Mouse (Mus musculus) stomach, embryonic 15.5 days (tissue): Measurements from ENCODE around the gene Kank4. TPM values are rescaled to one million over a fixed set of nuclear protein-coding genes. Genes with fewer than 3 reads are reported as not detected.

Experiments
- ATAC-seq: fragments of 200-750 bp; cut with Nextera tagmentation; 2 replicates; pipeline ENCODE4 v1.8.0; 2017; ENCODE audit warnings: low read depth, moderate number of reproducible peaks, moderate TSS enrichment; ENCODE audit not compliant: insufficient read depth, low FRiP score
- H3K27ac ChIP-seq: fragments of 300-500 bp; sonication (generic); 2 replicates; pipeline ENCODE4 v1.5.1; 2015; ENCODE audit warnings: mild to moderate bottlenecking, inconsistent platforms
- H3K27me3 ChIP-seq: fragments of 300-500 bp; sonication (generic); replicated peaks from 2 replicates; pipeline ENCODE4 v1.6.1; 2015; ENCODE audit warnings: inconsistent platforms
- H3K36me3 ChIP-seq: fragments of 300-500 bp; sonication (generic); 2 replicates; pipeline ENCODE4 v1.6.1; 2015; ENCODE audit warnings: inconsistent platforms
- H3K4me1 ChIP-seq: fragments of 300-500 bp; sonication (generic); 2 replicates; pipeline ENCODE4 v1.6.1; 2015; ENCODE audit warnings: inconsistent platforms
- H3K4me2 ChIP-seq: fragments of 300-500 bp; sonication (generic); 2 replicates; pipeline ENCODE4 v1.6.1; 2015; ENCODE audit warnings: mild to moderate bottlenecking, inconsistent platforms
- H3K4me3 ChIP-seq: fragments of 300-500 bp; sonication (generic); replicated peaks from 2 replicates; pipeline ENCODE4 v1.5.1; 2015; ENCODE audit warnings: inconsistent platforms
- H3K9ac ChIP-seq: fragments of 300-500 bp; sonication (generic); 2 replicates; pipeline ENCODE4 v1.6.1; 2015; ENCODE audit warnings: inconsistent platforms
- H3K9me3 ChIP-seq: fragments of 300-500 bp; sonication (generic); 2 replicates; pipeline ENCODE4 v1.6.1; 2016; ENCODE audit warnings: inconsistent platforms
- WGBS: fragments of 180-500 bp; shearing (Covaris S2); methylation state at CpG from one replicate; pipeline ENCODE4 v1.1.7; 2015; 5-methylcytosine and 5-hydroxymethylcytosine counted together
- polyA plus RNA-seq: library from polyadenylated mRNA; unstranded; fragments of >200 nt; fragmentation: Nextera tagmentation; extraction: Ambion mirVana; gene quantifications from 2 replicates; pipeline ENCODE4 v1.2.1, GENCODE M21; 2015

The Kank4 gene
- polyA plus RNA-seq, 1 experiment from 2014 or later = 1.7 TPM

GRCm38 (mm10) chr4:98793486-98793885 is 23.9 kb downstream of the Kank4 start:
- peaks cover 21% of the 10 kb centered on the region for H3K4me1 ChIP-seq
- H3K9ac ChIP-seq = no peak overlapping the region
- WGBS = 88% methylated on average over 9 of the region's 9 CpGs

GRCm38 (mm10) chr4:98790721-98791120 is 26.6 kb downstream of the Kank4 start:
- WGBS = 48% methylated on average over 1 of the region's 1 CpGs
- H3K4me2 ChIP-seq = no peak overlapping the region
- no peak for ATAC-seq
- no peaks in the 10 kb centered on the region for H3K36me3 ChIP-seq
- no peak overlapping the region for H3K27ac ChIP-seq
- no peak overlapping the region for H3K4me3 ChIP-seq
- no peak overlapping the region for H3K9ac ChIP-seq
- no peaks in the 10 kb centered on the region for H3K9me3 ChIP-seq
- no peaks in the 10 kb centered on the region for H3K27me3 ChIP-seq
- peaks cover 10% of the 10 kb centered on the region for H3K4me1 ChIP-seq

More at GRCm38 (mm10) chr4:98793486-98793885, 23.9 kb downstream of the Kank4 start:
- Histone ChIP-seq H3K36me3 (no peaks in the 10 kb centered on the region), H3K27me3 (no peaks in the 10 kb centered on the region), H3K4me3 (no peak overlapping the region), H3K4me2 (no peak overlapping the region), H3K27ac (no peak overlapping the region), H3K9me3 (no peaks in the 10 kb centered on the region)
- no peak for ATAC-seq

GRCm38 (mm10) chr4:98789861-98790311 is 27.5 kb downstream of the Kank4 start:
- Histone ChIP-seq H3K27ac (peak overlapping the region; percentile 60), H3K4me1 (peaks cover 10% of the 10 kb centered on the region), H3K9me3 (no peaks in the 10 kb centered on the region), H3K36me3 (no peaks in the 10 kb centered on the region), H3K4me3 (peak overlapping the region; percentile 19), H3K27me3 (no peaks in the 10 kb centered on the region), H3K9ac (no peak overlapping the region), H3K4me2 (peak overlapping the region; percentile 51)
- 4% methylated on average over 10 of the region's 10 CpGs for WGBS
- peak; percentile 21; the same call in 1 of the 2 replicates for ATAC-seq

GRCm38 (mm10) chr4:98789133-98789765 is 28.1 kb downstream of the Kank4 start:
- Histone ChIP-seq H3K27me3 (no peaks in the 10 kb centered on the region), H3K27ac (peak overlapping the region; percentile 60), H3K4me1 (peaks cover 10% of the 10 kb centered on the region), H3K9ac (no peak overlapping the region), H3K9me3 (no peaks in the 10 kb centered on the region), H3K4me2 (peak overlapping the region; percentile 51), H3K4me3 (peak overlapping the region; percentile 19), H3K36me3 (no peaks in the 10 kb centered on the region)
- ATAC-seq = no peak
- WGBS = 42% methylated on average over 7 of the region's 7 CpGs

- 55% methylated on average over 3 of the region's 3 CpGs for WGBS
- peaks cover 10% of the 10 kb centered on the region for H3K4me1 ChIP-seq
- H3K27ac ChIP-seq = no peak overlapping the region
- H3K9me3 ChIP-seq = no peaks in the 10 kb centered on the region
- no peak for ATAC-seq
- H3K36me3 ChIP-seq = no peaks in the 10 kb centered on the region
- H3K4me3 ChIP-seq = no peak overlapping the region
- H3K4me2 ChIP-seq = no peak overlapping the region
- no peaks in the 10 kb centered on the region for H3K27me3 ChIP-seq
- no peak overlapping the region for H3K9ac ChIP-seq
These were observed 31.1 kb downstream of the Kank4 start for GRCm38 (mm10) chr4:98786281-98786680.

GRCm38 (mm10) chr4:98785851-98786250 is 31.5 kb downstream of the Kank4 start:
- no peaks in the 10 kb centered on the region for H3K9me3 ChIP-seq
- no peak overlapping the region for H3K9ac ChIP-seq
- H3K4me3 ChIP-seq = no peak overlapping the region
- WGBS = 42% methylated on average over 8 of the region's 8 CpGs
- peaks cover 10% of the 10 kb centered on the region for H3K4me1 ChIP-seq
- H3K4me2 ChIP-seq = no peak overlapping the region
- no peak for ATAC-seq
- H3K27ac ChIP-seq = no peak overlapping the region
- H3K36me3 ChIP-seq = no peaks in the 10 kb centered on the region
- H3K27me3 ChIP-seq = no peaks in the 10 kb centered on the region

- 29% methylated on average over 16 of the region's 16 CpGs for WGBS
- H3K4me2 ChIP-seq = no peak overlapping the region; the same call in 1 of the 2 replicates
- no peak overlapping the region for H3K27ac ChIP-seq
- peak; percentile 43; the same call in 1 of the 2 replicates for ATAC-seq
- H3K27me3 ChIP-seq = no peaks in the 10 kb centered on the region
- H3K9me3 ChIP-seq = no peaks in the 10 kb centered on the region
- no peaks in the 10 kb centered on the region for H3K36me3 ChIP-seq
- H3K4me1 ChIP-seq = peaks cover 3% of the 10 kb centered on the region; the same call in 1 of the 2 replicates
- H3K9ac ChIP-seq = no peak overlapping the region
- no peak overlapping the region for H3K4me3 ChIP-seq
These were observed 39.1 kb downstream of the Kank4 start for GRCm38 (mm10) chr4:98778219-98778618.

GRCm38 (mm10) chr4:98777464-98777863 is 39.9 kb downstream of the Kank4 start:
- H3K4me1 ChIP-seq = peaks cover 3% of the 10 kb centered on the region; the same call in 1 of the 2 replicates
- no peak overlapping the region for H3K9ac ChIP-seq
- no peaks in the 10 kb centered on the region for H3K27me3 ChIP-seq
- no peak for ATAC-seq
- H3K9me3 ChIP-seq = no peaks in the 10 kb centered on the region
- H3K4me2 ChIP-seq = no peak overlapping the region
- no peaks in the 10 kb centered on the region for H3K36me3 ChIP-seq
- H3K4me3 ChIP-seq = no peak overlapping the region
- WGBS = 68% methylated on average over 6 of the region's 6 CpGs
- no peak overlapping the region for H3K27ac ChIP-seq

- H3K4me2 ChIP-seq = no peak overlapping the region
- no peaks in the 10 kb centered on the region for H3K27me3 ChIP-seq
- H3K36me3 ChIP-seq = no peaks in the 10 kb centered on the region
- 88% methylated on average over 10 of the region's 10 CpGs for WGBS
- no peaks in the 10 kb centered on the region for H3K9me3 ChIP-seq
- H3K4me3 ChIP-seq = no peak overlapping the region
- peaks cover 3% of the 10 kb centered on the region; the same call in 1 of the 2 replicates for H3K4me1 ChIP-seq
- H3K9ac ChIP-seq = no peak overlapping the region
- ATAC-seq = no peak
- H3K27ac ChIP-seq = no peak overlapping the region
These were observed 40.5 kb downstream of the Kank4 start for GRCm38 (mm10) chr4:98776721-98777427.

- no peaks in the 10 kb centered on the region for H3K27me3 ChIP-seq
- no peak for ATAC-seq
- H3K4me2 ChIP-seq = no peak overlapping the region
- 92% methylated on average over 5 of the region's 5 CpGs for WGBS
- H3K9ac ChIP-seq = no peak overlapping the region
- no peak overlapping the region for H3K4me3 ChIP-seq
- H3K9me3 ChIP-seq = no peaks in the 10 kb centered on the region
- peaks cover 3% of the 10 kb centered on the region; the same call in 1 of the 2 replicates for H3K4me1 ChIP-seq
- H3K27ac ChIP-seq = no peak overlapping the region
- 0 out of 2 replicates have a peak, but pooled peaks cover 4% of the 10 kb centered on the region for H3K36me3 ChIP-seq
These were observed 43.6 kb downstream of the Kank4 start for GRCm38 (mm10) chr4:98773785-98774184.

GRCm38 (mm10) chr4:98767134-98768133 is 49.9 kb downstream of the Kank4 start:
- no peak for ATAC-seq
- Histone ChIP-seq H3K9me3 (no peaks in the 10 kb centered on the region), H3K4me3 (no peak overlapping the region), H3K4me2 (no peak overlapping the region), H3K36me3 (0 out of 2 replicates have a peak, but pooled peaks cover 9% of the 10 kb centered on the region), H3K27ac (no peak overlapping the region), H3K9ac (no peak overlapping the region), H3K27me3 (no peaks in the 10 kb centered on the region), H3K4me1 (no peaks in the 10 kb centered on the region)
- WGBS = 65% methylated on average over 14 of the region's 14 CpGs
